Mouse (Mus musculus): ENCODE data around the gene Btf3.
A peak's percentile ranks its signal among the peaks of the same experiment; 100 is the strongest.

Btf3 gene

GRCm38 (mm10) chr13:98275646-98276045 is 41.2 kb downstream of the Btf3 start:
- no peak for DNase-seq

GRCm38 (mm10) chr13:98274023-98274422 is 42.8 kb downstream of the Btf3 start:
- DNase-seq, result no peak

GRCm38 (mm10) chr13:98264111-98264510 is 52.7 kb downstream of the Btf3 start:
- peak; percentile 26 for DNase-seq

- no peak for DNase-seq
Measured at GRCm38 (mm10) chr13:98263458-98263987, 53.3 kb downstream of the Btf3 start.

- DNase-seq, result peak; percentile 99
Measured at GRCm38 (mm10) chr13:98262636-98263457, 54.0 kb downstream of the Btf3 start, which contains the start of the genes Utp15 and Ankra2. Gene Utp15, minus strand, starts transcription at chr13:98263041. Gene Ankra2, plus strand, starts transcription at chr13:98263074.
